Mouse (Mus musculus): ENCODE measurements around the gene Tmem14a.

DNA sequence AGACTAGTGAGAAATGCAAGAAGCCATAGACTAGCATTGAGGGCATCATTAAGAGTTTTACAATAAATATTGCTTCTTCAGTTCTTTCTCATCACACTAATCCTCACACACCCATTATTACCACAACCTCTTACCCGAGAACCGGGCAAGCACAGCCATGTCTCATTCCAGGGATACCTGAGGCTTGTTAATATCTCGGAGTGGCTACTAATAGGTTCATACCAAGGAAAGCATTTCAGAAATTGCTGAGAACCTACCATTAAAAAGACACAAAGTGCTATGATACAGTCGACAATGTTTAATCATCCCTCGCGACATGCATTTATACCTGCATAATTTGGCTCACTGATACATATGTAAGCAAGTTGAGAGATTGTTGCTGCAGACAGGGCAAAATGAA lies 17.0 kb downstream of the Tmem14a start:
- TF ChIP-seq MYOG (IDR thresholded peaks at IDR 0.05; ENCODE audit: control insufficient read depth in 1 of 3, insufficient read depth in 1 of 3, insufficient read length in 2 of 3, low read depth in 2 of 3) (no peak), POLR2A (IDR thresholded peaks at IDR 0.05; ENCODE audit: insufficient read length, low read depth) (no peak), POLR2AphosphoS2 (IDR thresholded peaks at IDR 0.05; ENCODE audit: insufficient read length, low read depth) (no peak), CEBPB (IDR thresholded peaks at IDR 0.05; ENCODE audit: insufficient read depth, poor library complexity, severe bottlenecking) (no peak), MAX (IDR thresholded peaks at IDR 0.05; ENCODE audit: low read depth) (no peak), E2F4 (IDR thresholded peaks at IDR 0.05; ENCODE audit: insufficient read depth) (no peak)
